In the genomic region with DNA sequence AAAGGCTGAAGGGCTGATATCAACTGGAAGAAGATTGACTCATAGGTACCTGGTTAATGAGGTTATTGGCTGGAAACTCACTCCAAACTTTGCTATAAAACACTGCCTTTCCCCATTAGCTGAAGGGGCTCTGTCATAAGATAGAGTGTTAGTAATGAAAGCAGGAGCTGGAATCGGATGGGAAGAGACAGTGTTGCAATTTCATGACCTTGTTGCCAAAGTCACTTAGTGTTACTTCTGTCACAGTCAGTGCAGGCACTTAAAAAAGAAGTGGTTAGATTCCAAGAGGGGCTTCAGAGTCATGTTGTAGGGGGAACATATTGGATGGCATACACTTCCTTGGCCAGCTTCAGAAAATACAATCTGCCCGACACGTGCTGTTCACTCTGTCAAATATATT, we compare ENCODE assay signal across 23 mouse cellular contexts.
DNase-seq lines count a peak whose midpoint lies in the region; ATAC-seq lines count a peak whose summit lies in the region.
"Had no signal": no experiment of that assay in that cellular context is flagged by ENCODE, and none has a peak within 500 bp of the region (broad histone marks: within the 10 kb centered on the region; RNA-seq: fewer than 3 reads in every experiment).

No protein-coding gene starts in this region.

- H3K9ac ChIP-seq in forebrain, embryonic 16.5 days (replicated peaks; ENCODE audit: low read depth, low read length) = no peak overlapping the region
- H3K9ac ChIP-seq in forebrain, embryonic 11.5 days (ENCODE audit: low read length) = no peak overlapping the region
- H3K9ac ChIP-seq: embryonic facial prominence, embryonic 12.5 days; forebrain, embryonic 12.5 days had no signal

- H3K9me3 ChIP-seq in forebrain, embryonic 16.5 days (ENCODE audit: control insufficient read depth, low read length) = no peaks in the 10 kb centered on the region
- H3K9me3 ChIP-seq in forebrain, embryonic 11.5 days (ENCODE audit: control insufficient read depth, low read length) = no peaks in the 10 kb centered on the region
- H3K9me3 ChIP-seq: embryonic facial prominence, embryonic 10.5 days; embryonic facial prominence, embryonic 12.5 days; forebrain, embryonic 12.5 days; G1E had no signal

- H3K4me1 ChIP-seq in forebrain, embryonic 16.5 days (replicated peaks; ENCODE audit: control insufficient read depth, insufficient read depth, low read length) = no peaks in the 10 kb centered on the region
- H3K4me1 ChIP-seq in forebrain, embryonic 11.5 days (replicated peaks; ENCODE audit: control insufficient read depth, insufficient read depth, low read length) = no peaks in the 10 kb centered on the region
- H3K4me1 ChIP-seq: embryonic facial prominence, embryonic 10.5 days; embryonic facial prominence, embryonic 12.5 days; forebrain, embryonic 12.5 days had no signal

- H3K27me3 ChIP-seq in forebrain, embryonic 16.5 days (replicated peaks; ENCODE audit: control insufficient read depth, insufficient read depth, low read length) = no peaks in the 10 kb centered on the region
- no peaks in the 10 kb centered on the region for H3K27me3 ChIP-seq in forebrain, embryonic 11.5 days (ENCODE audit: control insufficient read depth, insufficient read depth, low read length)
- H3K27me3 ChIP-seq: CH12.LX; embryonic facial prominence, embryonic 12.5 days; forebrain, embryonic 12.5 days; Patski had no signal

- WGBS in forebrain, embryonic 16.5 days = 81% methylated on average over 3 of the region's 3 CpGs
- WGBS in forebrain, embryonic 11.5 days = 90% methylated on average over 3 of the region's 3 CpGs

- no peaks in the 10 kb centered on the region for H3K36me3 ChIP-seq in forebrain, embryonic 16.5 days (ENCODE audit: control insufficient read depth, insufficient read depth)
- no peaks in the 10 kb centered on the region for H3K36me3 ChIP-seq in forebrain, embryonic 11.5 days (ENCODE audit: control insufficient read depth, insufficient read depth, low read length)
- H3K36me3 ChIP-seq: embryonic facial prominence, embryonic 10.5 days; embryonic facial prominence, embryonic 12.5 days; forebrain, embryonic 12.5 days; G1E had no signal

- no peak overlapping the region for H3K27ac ChIP-seq in forebrain, embryonic 16.5 days (ENCODE audit: low read length)
- H3K27ac ChIP-seq in forebrain, embryonic 11.5 days (ENCODE audit: low read depth, low read length) = no peak overlapping the region
- H3K27ac ChIP-seq: embryonic facial prominence, embryonic 10.5 days; embryonic facial prominence, embryonic 12.5 days; forebrain, embryonic 12.5 days had no signal

- H3K4me2 ChIP-seq in forebrain, embryonic 16.5 days (ENCODE audit: low read length) = no peak overlapping the region
- no peak overlapping the region for H3K4me2 ChIP-seq in forebrain, embryonic 11.5 days (ENCODE audit: low read depth, low read length, severe bottlenecking)
- H3K4me2 ChIP-seq: embryonic facial prominence, embryonic 12.5 days; forebrain, embryonic 12.5 days had no signal

- DNase-seq in adrenal gland, adult 2 months = peak; percentile 8
- DNase-seq in adrenal gland, postnatal 10 days = no peak
- DNase-seq in forebrain, embryonic 11.5 days (ENCODE audit: low spot score) = no peak
- DNase-seq in gastrocnemius, postnatal 4 days (ENCODE audit: low spot score in 2 of 2) = no peak
- DNase-seq: adrenal gland, postnatal 36 days; B cell, adult 2 months; cerebellum, adult 11-12 months; cerebellum, adult 2 months; cerebellum, adult 9-10 months; cerebellum, postnatal 10 days; cerebellum, postnatal 25 days had no signal

- 0 out of 2 replicates have a peak, but pooled peaks have one; percentile 33 for ATAC-seq in forebrain, embryonic 16.5 days
- ATAC-seq in forebrain, embryonic 11.5 days (replicated peaks; ENCODE audit: low FRiP score) = no peak
- ATAC-seq in granulocyte monocyte progenitor cell, adult 5-6 weeks (replicated peaks; ENCODE audit: poor library complexity, severe bottlenecking) = peak; percentile 82
- ATAC-seq in megakaryocyte progenitor cell, adult 5-6 weeks (replicated peaks; ENCODE audit: poor library complexity) = peak; percentile 65
- ATAC-seq: activated CD4-positive, CD25-positive, alpha-beta regulatory T cell, adult 4 months; CD4-positive, CD25-positive, alpha-beta regulatory T cell, adult 4 months; forebrain, embryonic 14.5 days; Patski had no signal

- no peak overlapping the region for H3K4me3 ChIP-seq in forebrain, embryonic 16.5 days (replicated peaks; ENCODE audit: low read length)
- H3K4me3 ChIP-seq in forebrain, embryonic 11.5 days (ENCODE audit: low read depth, low read length) = no peak overlapping the region
- H3K4me3 ChIP-seq: embryonic facial prominence, embryonic 10.5 days; embryonic facial prominence, embryonic 12.5 days; forebrain, embryonic 12.5 days had no signal
